Mouse (Mus musculus): Measurements from ENCODE around the gene Cadm3.

DNA sequence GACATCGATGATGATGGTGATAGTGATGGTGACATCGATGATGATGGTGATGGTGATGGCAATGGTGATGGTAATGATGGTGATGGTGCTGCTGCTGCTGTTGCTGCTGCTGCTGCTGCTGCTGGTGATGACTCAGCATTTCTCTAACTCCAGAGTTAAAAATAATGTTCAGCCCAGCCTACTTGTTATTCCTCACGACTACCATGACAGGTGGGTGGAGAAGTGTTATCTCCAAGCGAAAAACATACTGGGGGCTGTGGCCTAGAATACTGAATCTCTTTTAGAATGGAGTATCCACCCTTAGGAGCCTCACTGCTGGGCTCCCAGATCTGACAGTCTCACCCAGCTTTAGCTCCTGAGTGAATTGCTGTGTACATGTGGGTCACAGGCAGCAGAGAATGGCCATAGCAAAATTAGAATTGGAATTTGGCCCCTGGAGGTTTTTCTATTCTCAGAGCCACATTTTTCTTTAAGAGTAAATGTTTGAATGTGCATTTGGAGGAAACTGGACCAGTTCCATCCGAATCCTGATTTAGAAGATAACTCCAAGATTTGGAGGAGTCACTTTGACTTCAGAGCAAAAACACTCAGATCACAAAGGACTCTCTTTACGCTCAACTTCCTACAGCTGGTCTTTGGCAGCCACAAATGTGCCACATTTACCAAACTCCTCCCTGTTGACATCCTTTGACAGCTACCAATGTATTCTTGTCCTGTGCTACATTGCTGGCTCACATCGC lies 12.2 kb downstream of the Cadm3 start:
- TF ChIP-seq CTCF (IDR thresholded peaks at IDR 0.05; ENCODE audit: insufficient read depth, low read length) (no peak), POLR2A (IDR thresholded peaks at IDR 0.05; ENCODE audit: borderline replicate concordance, extremely low read depth, low read depth, low read length) (no peak)
